Mouse (Mus musculus): ENCODE data around the gene Fscb. TPM values are rescaled to one million over a fixed set of nuclear protein-coding genes. Genes with fewer than 3 reads are reported as not detected.

Fscb gene
- not detected for polyA plus RNA-seq (2021)

GRCm38 (mm10) chr12:64474590-64474989 lies at the start of gene Fscb:
Gene Fscb, minus strand, starts transcription at chr12:64474690.
- CTCF ChIA-PET, result no interaction called here
- H3K27me3 ChIP-seq, result no peaks in the 10 kb centered on the region
- in situ Hi-C loops (cut with MboI; ENCODE audit: low pct_unique_long_range_greater_than_20kb), result no loop called here
- DNase-seq (ENCODE audit: low read depth, low spot score) (no peak), ATAC-seq (no peak)
- no peak for TF ChIP-seq CTCF (IDR thresholded peaks at IDR 0.05)
- POLR2A ChIA-PET, result no interaction called here

GRCm38 (mm10) chr12:64516775-64517174 lies 42.3 kb upstream of the Fscb start:
- H3K27me3 ChIP-seq, result no peaks in the 10 kb centered on the region
- DNase-seq (ENCODE audit: low read depth, low spot score) (no peak), ATAC-seq (no peak)
- in situ Hi-C loops (cut with MboI; ENCODE audit: low pct_unique_long_range_greater_than_20kb), result no loop called here
- CTCF ChIA-PET, result no interaction called here
- no peak for TF ChIP-seq CTCF (IDR thresholded peaks at IDR 0.05)
- POLR2A ChIA-PET, result no interaction called here

GRCm38 (mm10) chr12:64513439-64513838 lies 38.9 kb upstream of the Fscb start:
- POLR2A ChIA-PET, result no interaction called here
- DNase-seq (ENCODE audit: low read depth, low spot score) (no peak), ATAC-seq (no peak)
- TF ChIP-seq CTCF (IDR thresholded peaks at IDR 0.05), result no peak
- in situ Hi-C loops (cut with MboI; ENCODE audit: low pct_unique_long_range_greater_than_20kb), result no loop called here
- CTCF ChIA-PET, result interaction anchor here (1.4 kb wide), 1 partner anchor 111 kb away, joined by 3 read pairs; no protein-coding TSS in a partner anchor
- no peaks in the 10 kb centered on the region for H3K27me3 ChIP-seq

GRCm38 (mm10) chr12:64497706-64498105 lies 23.2 kb upstream of the Fscb start:
- in situ Hi-C loops (cut with MboI; ENCODE audit: low pct_unique_long_range_greater_than_20kb), result no loop called here
- DNase-seq (ENCODE audit: low read depth, low spot score) (no peak), ATAC-seq (no peak)
- CTCF ChIA-PET, result no interaction called here
- TF ChIP-seq CTCF (IDR thresholded peaks at IDR 0.05), result no peak
- POLR2A ChIA-PET, result no interaction called here
- no peaks in the 10 kb centered on the region for H3K27me3 ChIP-seq

GRCm38 (mm10) chr12:64473615-64474014 lies 875 bp downstream of the Fscb start:
- DNase-seq (ENCODE audit: low read depth, low spot score) (no peak), ATAC-seq (no peak)
- in situ Hi-C loops (cut with MboI; ENCODE audit: low pct_unique_long_range_greater_than_20kb), result no loop called here
- no peak for TF ChIP-seq CTCF (IDR thresholded peaks at IDR 0.05)
- ChIA-PET POLR2A (no interaction called here), CTCF (no interaction called here)
- no peaks in the 10 kb centered on the region for H3K27me3 ChIP-seq

GRCm38 (mm10) chr12:64473136-64473535 lies 1.4 kb downstream of the Fscb start:
- ATAC-seq (no peak), DNase-seq (ENCODE audit: low read depth, low spot score) (no peak)
- POLR2A ChIA-PET, result no interaction called here
- no peak for TF ChIP-seq CTCF (IDR thresholded peaks at IDR 0.05)
- CTCF ChIA-PET, result no interaction called here
- in situ Hi-C loops (cut with MboI; ENCODE audit: low pct_unique_long_range_greater_than_20kb), result no loop called here
- no peaks in the 10 kb centered on the region for H3K27me3 ChIP-seq

GRCm38 (mm10) chr12:64455228-64455627 lies 19.3 kb downstream of the Fscb start:
- CTCF ChIA-PET, result interaction anchor here (1.0 kb wide), 1 partner anchor 28 kb away, joined by 3 read pairs; no protein-coding TSS in a partner anchor

GRCm38 (mm10) chr12:64449911-64450310 lies 24.6 kb downstream of the Fscb start:
- ATAC-seq (no peak), DNase-seq (ENCODE audit: low read depth, low spot score) (no peak)
- TF ChIP-seq CTCF (IDR thresholded peaks at IDR 0.05), result no peak
- in situ Hi-C loops (cut with MboI; ENCODE audit: low pct_unique_long_range_greater_than_20kb), result no loop called here
- H3K27me3 ChIP-seq, result no peaks in the 10 kb centered on the region
- ChIA-PET POLR2A (no interaction called here), CTCF (no interaction called here)

More at GRCm38 (mm10) chr12:64455228-64455627, 19.3 kb downstream of the Fscb start:
- DNase-seq (ENCODE audit: low read depth, low spot score), result no peak
- no peaks in the 10 kb centered on the region for H3K27me3 ChIP-seq
- POLR2A ChIA-PET, result no interaction called here
- no peak for TF ChIP-seq CTCF (IDR thresholded peaks at IDR 0.05)
- in situ Hi-C loops (cut with MboI; ENCODE audit: low pct_unique_long_range_greater_than_20kb), result no loop called here
- no peak for ATAC-seq

GRCm38 (mm10) chr12:64436675-64437074 lies 37.8 kb downstream of the Fscb start:
- in situ Hi-C loops (cut with MboI; ENCODE audit: low pct_unique_long_range_greater_than_20kb), result no loop called here
- H3K27me3 ChIP-seq, result no peaks in the 10 kb centered on the region
- no peak for TF ChIP-seq CTCF (IDR thresholded peaks at IDR 0.05)
- DNase-seq (ENCODE audit: low read depth, low spot score), result no peak
- ChIA-PET CTCF (no interaction called here), POLR2A (no interaction called here)
- no peak for ATAC-seq

Data from Patski (cell line).